Mouse (Mus musculus) neural tube, embryonic 12.5 days (tissue): ENCODE results near the gene Ryr1. TPM values are rescaled to one million over a fixed set of nuclear protein-coding genes. Genes with fewer than 3 reads are reported as not detected.

Experiments used
- ATAC-seq: fragments of 200-750 bp; cut with Nextera tagmentation; 2 replicates; pipeline ENCODE4 v1.8.0; 2017; ENCODE audit warnings: low read depth, mild to moderate bottlenecking, moderate TSS enrichment, moderate library complexity; ENCODE audit not compliant: low FRiP score
- H3K27ac ChIP-seq: fragments of 300-500 bp; sonication (generic); 2 replicates; pipeline ENCODE4 v1.5.1; 2016
- H3K27me3 ChIP-seq: fragments of 300-500 bp; sonication (generic); replicated peaks from 2 replicates; pipeline ENCODE4 v1.6.1; 2016; ENCODE audit warnings: mild to moderate bottlenecking
- H3K36me3 ChIP-seq: fragments of 300-500 bp; sonication (generic); 2 replicates; pipeline ENCODE4 v1.6.1; 2016; ENCODE audit warnings: mild to moderate bottlenecking
- H3K4me1 ChIP-seq: fragments of 300-500 bp; sonication (generic); 2 replicates; pipeline ENCODE4 v1.6.1; 2016
- H3K4me2 ChIP-seq: fragments of 300-500 bp; sonication (generic); replicated peaks from 2 replicates; pipeline ENCODE4 v1.6.1; 2016; ENCODE audit warnings: mild to moderate bottlenecking
- H3K4me3 ChIP-seq: fragments of 300-500 bp; sonication (generic); 2 replicates; pipeline ENCODE4 v1.5.1; 2016
- H3K9ac ChIP-seq: fragments of 300-500 bp; sonication (generic); 2 replicates; pipeline ENCODE4 v1.6.1; 2016; ENCODE audit warnings: mild to moderate bottlenecking
- H3K9me3 ChIP-seq: fragments of 300-500 bp; sonication (generic); 2 replicates; pipeline ENCODE4 v1.6.1; 2016; ENCODE audit warnings: mild to moderate bottlenecking
- WGBS: fragments of 180-500 bp; shearing (Covaris S2); methylation state at CpG from one replicate; pipeline ENCODE4 v1.1.7; 2016; 5-methylcytosine and 5-hydroxymethylcytosine counted together
- polyA plus RNA-seq: library from polyadenylated mRNA; unstranded; fragments of >200 nt; fragmentation: Nextera tagmentation; extraction: Ambion mirVana; gene quantifications from 2 replicates; pipeline ENCODE4 v1.2.1, GENCODE M21; 2016

Gene Ryr1
- polyA plus RNA-seq, 1 experiment from 2014 or later = 5.0 TPM

- Histone ChIP-seq H3K27ac (no peak overlapping the region), H3K36me3 (no peaks in the 10 kb centered on the region), H3K9me3 (no peaks in the 10 kb centered on the region), H3K27me3 (no peaks in the 10 kb centered on the region), H3K4me1 (peaks cover 16% of the 10 kb centered on the region), H3K9ac (peak overlapping the region; percentile 41), H3K4me3 (peak overlapping the region; percentile 36), H3K4me2 (peak overlapping the region; percentile 75)
- WGBS = 2% methylated on average over 26 of the region's 26 CpGs
- peak; percentile 56; the same call in 1 of the 2 replicates for ATAC-seq
These were observed 84.9 kb downstream of the Ryr1 start for GRCm38 (mm10) chr7:29039985-29040661.

- Histone ChIP-seq H3K4me3 (peak overlapping the region; percentile 36), H3K4me2 (peak overlapping the region; percentile 75), H3K27me3 (no peaks in the 10 kb centered on the region), H3K36me3 (no peaks in the 10 kb centered on the region), H3K27ac (no peak overlapping the region), H3K9me3 (no peaks in the 10 kb centered on the region), H3K9ac (peak overlapping the region; percentile 41; the same call in 1 of the 2 replicates), H3K4me1 (peaks cover 16% of the 10 kb centered on the region)
- 2% methylated on average over 11 of the region's 11 CpGs for WGBS
- ATAC-seq = peak; percentile 63
These were observed 85.4 kb downstream of the Ryr1 start for GRCm38 (mm10) chr7:29039604-29039984.

- H3K9ac ChIP-seq = no peak overlapping the region
- no peaks in the 10 kb centered on the region for H3K36me3 ChIP-seq
- WGBS = 88% methylated on average over 6 of the region's 6 CpGs
These were observed 87.7 kb downstream of the Ryr1 start for GRCm38 (mm10) chr7:29037261-29037660.

GRCm38 (mm10) chr7:29032685-29033084 lies 92.3 kb downstream of the Ryr1 start:
- Histone ChIP-seq H3K9ac (no peak overlapping the region), H3K4me1 (no peaks in the 10 kb centered on the region), H3K4me2 (no peak overlapping the region), H3K27me3 (no peaks in the 10 kb centered on the region), H3K4me3 (no peak overlapping the region), H3K9me3 (no peaks in the 10 kb centered on the region), H3K36me3 (no peaks in the 10 kb centered on the region), H3K27ac (no peak overlapping the region)
- WGBS = 86% methylated on average over 5 of the region's 5 CpGs
- ATAC-seq = no peak

More at GRCm38 (mm10) chr7:29037261-29037660, 87.7 kb downstream of the Ryr1 start:
- no peak for ATAC-seq
- no peak overlapping the region for H3K27ac ChIP-seq
- no peak overlapping the region for H3K4me3 ChIP-seq
- peaks cover 9% of the 10 kb centered on the region for H3K4me1 ChIP-seq
- no peak overlapping the region for H3K4me2 ChIP-seq
- no peaks in the 10 kb centered on the region for H3K9me3 ChIP-seq
- no peaks in the 10 kb centered on the region for H3K27me3 ChIP-seq

GRCm38 (mm10) chr7:29031641-29032040 lies 93.3 kb downstream of the Ryr1 start:
- no peak overlapping the region for H3K4me2 ChIP-seq
- ATAC-seq = no peak
- H3K4me3 ChIP-seq = no peak overlapping the region
- H3K27me3 ChIP-seq = no peaks in the 10 kb centered on the region
- H3K9ac ChIP-seq = no peak overlapping the region
- 92% methylated on average over 10 of the region's 10 CpGs for WGBS
- H3K27ac ChIP-seq = no peak overlapping the region
- H3K36me3 ChIP-seq = no peaks in the 10 kb centered on the region
- H3K4me1 ChIP-seq = no peaks in the 10 kb centered on the region
- H3K9me3 ChIP-seq = no peaks in the 10 kb centered on the region

- no peak overlapping the region for H3K27ac ChIP-seq
- H3K36me3 ChIP-seq = no peaks in the 10 kb centered on the region
- no peak overlapping the region for H3K4me2 ChIP-seq
- no peaks in the 10 kb centered on the region for H3K4me1 ChIP-seq
- ATAC-seq = no peak
- no peak overlapping the region for H3K4me3 ChIP-seq
- no peaks in the 10 kb centered on the region for H3K9me3 ChIP-seq
- H3K9ac ChIP-seq = no peak overlapping the region
- no peaks in the 10 kb centered on the region for H3K27me3 ChIP-seq
- WGBS = 89% methylated on average over 14 of the region's 14 CpGs
These were observed 95.0 kb downstream of the Ryr1 start for GRCm38 (mm10) chr7:29029690-29030656.

GRCm38 (mm10) chr7:29028761-29029160 lies 96.2 kb downstream of the Ryr1 start:
- no peak overlapping the region for H3K9ac ChIP-seq
- 87% methylated on average over 6 of the region's 6 CpGs for WGBS
- no peak for ATAC-seq

GRCm38 (mm10) chr7:29026811-29027210 lies 98.2 kb downstream of the Ryr1 start:
- ATAC-seq = no peak
- Histone ChIP-seq H3K9me3 (no peaks in the 10 kb centered on the region), H3K9ac (no peak overlapping the region), H3K4me1 (no peaks in the 10 kb centered on the region), H3K4me2 (no peak overlapping the region), H3K36me3 (no peaks in the 10 kb centered on the region), H3K27me3 (no peaks in the 10 kb centered on the region), H3K27ac (no peak overlapping the region), H3K4me3 (no peak overlapping the region)
- 81% methylated on average over 4 of the region's 4 CpGs for WGBS

More at GRCm38 (mm10) chr7:29028761-29029160, 96.2 kb downstream of the Ryr1 start:
- Histone ChIP-seq H3K4me1 (no peaks in the 10 kb centered on the region), H3K36me3 (no peaks in the 10 kb centered on the region), H3K4me3 (no peak overlapping the region), H3K27ac (no peak overlapping the region), H3K4me2 (no peak overlapping the region), H3K9me3 (no peaks in the 10 kb centered on the region), H3K27me3 (no peaks in the 10 kb centered on the region)

GRCm38 (mm10) chr7:29026195-29026594 lies 98.8 kb downstream of the Ryr1 start:
- Histone ChIP-seq H3K4me3 (no peak overlapping the region), H3K4me1 (no peaks in the 10 kb centered on the region), H3K27ac (no peak overlapping the region), H3K9ac (no peak overlapping the region), H3K27me3 (peaks cover 3% of the 10 kb centered on the region; the same call in 1 of the 2 replicates), H3K4me2 (no peak overlapping the region), H3K36me3 (no peaks in the 10 kb centered on the region), H3K9me3 (no peaks in the 10 kb centered on the region)
- no peak for ATAC-seq
- 91% methylated on average over 5 of the region's 5 CpGs for WGBS

- Histone ChIP-seq H3K36me3 (no peaks in the 10 kb centered on the region), H3K4me1 (no peaks in the 10 kb centered on the region), H3K27me3 (peaks cover 9% of the 10 kb centered on the region), H3K9me3 (no peaks in the 10 kb centered on the region), H3K4me2 (no peak overlapping the region), H3K9ac (no peak overlapping the region), H3K27ac (no peak overlapping the region), H3K4me3 (no peak overlapping the region)
- 85% methylated on average over 7 of the region's 7 CpGs for WGBS
- no peak for ATAC-seq
These were observed 99.4 kb downstream of the Ryr1 start for GRCm38 (mm10) chr7:29025566-29025965.

- Histone ChIP-seq H3K4me2 (no peak overlapping the region), H3K4me3 (no peak overlapping the region), H3K27me3 (peaks cover 30% of the 10 kb centered on the region), H3K4me1 (peaks cover 8% of the 10 kb centered on the region), H3K36me3 (no peaks in the 10 kb centered on the region), H3K9me3 (no peaks in the 10 kb centered on the region), H3K27ac (no peak overlapping the region), H3K9ac (no peak overlapping the region)
- ATAC-seq = no peak
- 91% methylated on average over 8 of the region's 8 CpGs for WGBS
These were observed 101.5 kb downstream of the Ryr1 start for GRCm38 (mm10) chr7:29023514-29023913.

- H3K4me1 ChIP-seq = peaks cover 8% of the 10 kb centered on the region
- no peak for ATAC-seq
- WGBS = 89% methylated on average over 8 of the region's 8 CpGs
- H3K36me3 ChIP-seq = no peaks in the 10 kb centered on the region
- no peak overlapping the region for H3K27ac ChIP-seq
- H3K4me3 ChIP-seq = no peak overlapping the region
- H3K27me3 ChIP-seq = peaks cover 40% of the 10 kb centered on the region
- no peaks in the 10 kb centered on the region for H3K9me3 ChIP-seq
- H3K4me2 ChIP-seq = no peak overlapping the region
- H3K9ac ChIP-seq = no peak overlapping the region
These were observed 102.5 kb downstream of the Ryr1 start for GRCm38 (mm10) chr7:29022479-29022878.
